Mouse (Mus musculus) neural tube, embryonic 10.5 days (tissue): ENCODE measurements at regions not wholly inside any gene's neighbourhood (a gene's known extent, or its start where the extent isn't known, plus 50 kb on each side); places are given as distances from the start of the nearest gene placed in this dataset.
A peak's percentile ranks its signal among the peaks of the same experiment; 100 is the strongest.
"Not testable (repeated sequence)": the region's sequence is repeated elsewhere in the genome, so short reads cannot be mapped to it uniquely, and the experiment has no call there.

ENCODE experiments used
- DNase-seq: peaks from one replicate; pipeline ENCODE4 v3.0.0-alpha.2; 2017; ENCODE audit warnings: low spot score; ENCODE audit errors: extremely low spot score

DNA sequence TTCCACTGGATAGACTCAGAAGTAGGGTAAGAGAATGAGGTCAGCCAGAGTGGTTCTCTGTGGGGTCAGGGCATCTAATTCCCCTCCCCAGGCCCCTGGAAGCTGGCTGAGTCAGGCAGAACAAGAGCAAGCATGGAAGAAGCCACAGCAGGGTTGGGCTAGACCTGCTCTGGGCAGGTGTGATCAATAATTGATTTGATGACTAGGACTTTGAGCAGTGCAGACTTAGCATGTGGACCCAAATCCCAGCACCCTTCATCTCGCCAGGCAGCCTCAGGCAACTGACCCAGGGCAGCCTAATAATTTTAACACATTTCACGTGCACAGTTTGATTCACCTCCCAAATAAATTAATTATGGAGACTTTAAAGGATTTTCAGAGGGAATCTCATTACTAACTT, 67.2 kb downstream of the Qdpr start:
- DNase-seq = no peak

DNA sequence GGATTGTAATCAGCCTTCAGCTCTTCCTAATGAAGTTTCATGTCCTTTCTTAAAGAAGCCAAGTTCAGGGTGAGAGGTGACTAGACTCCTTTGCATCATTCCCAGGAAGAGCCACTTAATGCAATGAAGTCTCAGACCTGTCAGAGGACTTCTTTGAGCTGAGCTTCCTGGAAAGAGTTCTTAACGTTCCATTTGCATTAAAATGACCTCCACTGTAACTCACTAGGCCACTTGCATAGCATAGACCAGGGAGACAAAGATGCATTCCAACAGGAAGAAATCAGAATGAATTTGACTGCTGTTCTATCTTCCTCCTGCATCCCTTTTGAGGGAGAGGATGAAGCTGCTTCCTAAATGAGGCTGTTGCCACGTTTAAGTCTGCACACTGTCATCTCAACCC, 71.5 kb downstream of the Qdpr start:
- no peak for DNase-seq

- DNase-seq = no peak
Measured at GRCm38 (mm10) chr5:45373069-45373468, 77.0 kb downstream of the Qdpr start.

GRCm38 (mm10) chr5:45368451-45368850, 81.6 kb downstream of the Qdpr start:
- no peak for DNase-seq

GRCm38 (mm10) chr5:45360189-45360588, 89.8 kb downstream of the Qdpr start:
- no peak for DNase-seq

- no peak for DNase-seq
Measured at GRCm38 (mm10) chr5:45340411-45340810, 109.6 kb downstream of the Qdpr start.

- no peak for DNase-seq
Measured at GRCm38 (mm10) chr5:45336801-45337200, 113.2 kb downstream of the Qdpr start.

DNA sequence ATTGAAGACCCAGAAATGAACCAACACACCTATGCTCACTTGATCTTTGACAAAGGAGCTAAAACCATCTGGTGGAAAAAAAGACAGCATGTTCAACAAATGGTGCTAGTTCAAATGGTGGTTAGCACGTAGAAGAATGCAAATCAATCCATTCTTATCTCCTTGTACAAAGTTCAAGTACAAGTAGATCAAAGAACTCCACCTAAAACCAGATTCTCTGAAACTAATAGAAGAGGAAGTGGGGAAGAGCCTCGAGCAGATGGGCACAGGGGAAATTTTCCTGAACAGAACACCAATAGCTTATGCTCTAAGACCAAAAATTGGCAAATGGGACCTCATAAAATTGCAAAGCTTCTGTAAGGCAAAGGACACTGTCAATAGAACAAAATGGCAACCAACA, 125.6 kb downstream of the Qdpr start:
- DNase-seq = not testable (repeated sequence)

DNA sequence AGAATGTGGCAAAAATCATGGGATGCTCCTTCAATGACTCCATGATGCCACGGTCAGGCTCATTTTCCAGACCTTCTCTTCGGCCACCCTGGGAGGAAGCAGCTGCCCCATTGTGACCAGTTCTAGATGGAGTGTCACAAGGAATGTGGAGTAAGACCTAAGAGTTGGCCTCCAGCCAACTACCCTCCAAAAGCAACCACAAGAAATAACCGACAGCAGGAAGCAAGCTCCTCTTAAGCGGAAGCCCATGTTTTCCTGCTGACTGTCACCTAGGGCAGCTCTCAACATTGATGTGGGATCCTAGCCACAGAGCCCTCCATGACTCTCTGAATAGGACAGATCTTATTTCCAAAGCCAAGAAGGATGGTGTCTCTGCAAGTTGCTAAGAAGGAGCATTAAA, 126.5 kb downstream of the Qdpr start:
- DNase-seq = no peak

GRCm38 (mm10) chr5:45318026-45318425, 132.0 kb downstream of the Qdpr start:
- DNase-seq = no peak

GRCm38 (mm10) chr5:45301120-45301519, 148.9 kb downstream of the Qdpr start:
- no peak for DNase-seq

- no peak for DNase-seq
Measured at GRCm38 (mm10) chr5:45298872-45299271, 151.2 kb downstream of the Qdpr start.

DNA sequence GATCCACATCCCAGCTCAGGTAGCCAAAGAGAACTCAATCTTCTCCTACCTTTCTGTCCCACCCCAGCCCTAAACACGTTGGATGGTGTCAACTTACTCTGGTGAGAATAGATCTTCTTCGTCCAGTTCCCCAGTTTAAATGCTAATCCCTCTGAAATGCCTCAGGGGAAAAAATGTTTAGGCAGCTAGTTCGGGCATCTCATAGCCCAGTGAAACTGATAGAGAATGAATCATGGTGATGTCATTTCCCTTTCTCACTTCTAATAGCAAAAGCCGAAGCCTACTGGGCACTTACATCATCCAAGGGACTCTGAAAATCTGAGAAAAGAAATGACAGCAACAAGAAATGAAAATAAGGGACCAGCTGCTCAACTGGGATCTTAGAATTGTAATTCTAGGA, 154.9 kb downstream of the Qdpr start:
- no peak for DNase-seq

GRCm38 (mm10) chr5:45292833-45293546, 157.0 kb downstream of the Qdpr start:
- no peak for DNase-seq

DNA sequence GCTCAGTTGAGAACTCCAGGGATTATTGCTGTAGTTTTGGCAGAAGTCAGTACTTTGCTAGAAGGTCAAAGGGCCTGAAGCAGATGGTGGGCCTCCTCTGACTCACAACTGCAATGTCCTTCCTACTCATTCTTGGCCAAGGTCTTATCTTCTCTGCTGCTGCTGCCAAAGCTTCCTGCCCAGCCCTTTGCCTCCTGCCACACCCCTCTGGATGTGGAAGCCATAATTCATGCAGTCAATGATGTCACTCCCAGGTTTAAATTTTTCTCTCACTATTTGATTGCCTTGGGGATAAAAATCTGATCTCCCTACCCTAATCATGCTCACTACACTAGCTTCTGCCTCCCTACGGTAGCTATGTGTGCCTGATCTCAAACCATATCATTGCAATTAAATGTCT, 157.7 kb downstream of the Qdpr start:
- DNase-seq = no peak

DNA sequence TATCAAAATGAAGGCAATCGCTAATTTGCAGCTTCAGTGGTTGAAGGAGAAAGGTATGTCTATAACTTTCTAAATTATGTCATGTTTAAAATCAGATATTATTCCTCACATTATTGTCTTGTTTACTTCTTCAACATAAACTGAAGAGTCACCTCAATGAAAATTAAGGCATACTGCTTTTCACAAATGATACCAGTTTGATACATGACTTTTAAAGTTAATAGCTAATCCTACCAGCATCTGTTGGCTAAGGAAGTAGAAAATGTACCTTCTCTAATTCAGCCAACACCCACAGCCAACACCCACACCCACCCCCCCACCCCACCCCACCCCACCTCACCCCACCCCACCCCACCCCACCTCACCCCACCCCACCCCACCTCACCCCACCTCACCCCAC, 158.3 kb downstream of the Qdpr start:
- DNase-seq = no peak

- DNase-seq = no peak
Measured at GRCm38 (mm10) chr5:45291276-45291675, 158.8 kb downstream of the Qdpr start.

DNA sequence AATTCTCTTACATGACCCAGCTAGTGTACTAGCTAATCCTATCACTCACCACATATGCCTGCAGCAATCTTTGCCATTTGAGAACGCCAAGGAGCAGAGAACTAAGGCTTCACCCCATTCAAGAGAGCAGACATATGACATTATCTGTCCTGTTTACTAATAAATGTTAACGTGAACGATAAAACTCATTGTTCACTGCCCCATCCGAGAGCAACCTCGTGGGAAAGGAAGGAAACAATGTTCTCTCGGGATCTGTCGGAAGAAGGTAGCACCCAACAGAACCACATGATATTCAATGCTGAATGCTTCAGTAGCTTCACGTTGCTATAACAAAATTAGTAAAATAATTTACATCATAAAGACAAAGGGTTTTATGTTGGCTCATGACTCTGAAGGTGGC, 163.6 kb downstream of the Qdpr start:
- no peak for DNase-seq

DNA sequence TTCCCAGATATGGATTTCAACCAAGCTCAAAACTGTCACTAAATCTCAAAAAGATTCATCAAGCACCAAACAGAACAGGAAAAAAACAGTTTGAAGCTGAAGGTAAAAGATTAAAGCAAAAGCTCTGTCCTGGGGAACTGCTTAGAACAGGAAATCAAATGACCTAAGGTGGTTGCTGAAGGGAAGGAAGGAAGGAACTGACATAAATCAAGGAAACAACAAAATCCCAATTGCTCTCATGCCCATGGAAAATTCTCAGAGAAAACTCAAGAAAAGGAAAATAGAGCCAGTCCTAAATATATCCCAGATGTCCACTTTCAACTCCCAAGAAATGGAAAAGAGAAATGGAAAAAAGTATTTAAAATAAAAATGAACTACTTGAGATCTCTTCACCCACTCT, 165.4 kb downstream of the Qdpr start:
- no peak for DNase-seq

GRCm38 (mm10) chr5:45283908-45284415, 166.1 kb downstream of the Qdpr start:
- no peak for DNase-seq

- peak; percentile 71 for DNase-seq
Measured at GRCm38 (mm10) chr5:45282207-45282930, 167.7 kb downstream of the Qdpr start.

DNA sequence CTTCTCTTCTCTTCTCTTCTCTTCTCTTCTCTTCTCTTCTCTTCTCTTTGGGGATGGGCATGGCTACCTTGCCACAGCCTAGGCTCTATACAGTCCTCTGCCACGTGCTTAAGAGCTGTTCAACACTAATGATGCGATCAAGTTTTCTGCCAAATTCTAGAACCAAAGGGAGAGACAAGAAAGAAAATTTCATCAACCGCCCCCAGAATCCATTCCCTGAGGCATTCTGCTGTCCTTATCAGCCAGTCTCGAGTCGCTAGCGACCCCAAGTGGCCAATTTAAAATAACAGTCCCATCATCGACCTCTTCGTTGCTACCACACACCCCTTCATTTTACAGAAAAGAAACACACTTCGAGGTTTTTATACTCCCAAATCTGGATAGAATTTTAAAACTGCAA, 171.5 kb downstream of the Qdpr start:
- DNase-seq = peak; percentile 85

GRCm38 (mm10) chr5:45278005-45278432, 172.0 kb downstream of the Qdpr start:
- DNase-seq = peak; percentile 56
